Mouse (Mus musculus) B cell, adult 2 months (primary cell): ENCODE measurements around the gene Nt5dc1.
A peak's percentile ranks its signal among the peaks of the same experiment; 100 is the strongest.
"Not testable (repeated sequence)": the region's sequence is repeated elsewhere in the genome, so short reads cannot be mapped to it uniquely, and the experiment has no call there.

ENCODE experiments used
- DNase-seq, 2 experiments: peaks; one replicate each; pipeline ENCODE4 v3.0.0; 2022

Nt5dc1 gene

DNA sequence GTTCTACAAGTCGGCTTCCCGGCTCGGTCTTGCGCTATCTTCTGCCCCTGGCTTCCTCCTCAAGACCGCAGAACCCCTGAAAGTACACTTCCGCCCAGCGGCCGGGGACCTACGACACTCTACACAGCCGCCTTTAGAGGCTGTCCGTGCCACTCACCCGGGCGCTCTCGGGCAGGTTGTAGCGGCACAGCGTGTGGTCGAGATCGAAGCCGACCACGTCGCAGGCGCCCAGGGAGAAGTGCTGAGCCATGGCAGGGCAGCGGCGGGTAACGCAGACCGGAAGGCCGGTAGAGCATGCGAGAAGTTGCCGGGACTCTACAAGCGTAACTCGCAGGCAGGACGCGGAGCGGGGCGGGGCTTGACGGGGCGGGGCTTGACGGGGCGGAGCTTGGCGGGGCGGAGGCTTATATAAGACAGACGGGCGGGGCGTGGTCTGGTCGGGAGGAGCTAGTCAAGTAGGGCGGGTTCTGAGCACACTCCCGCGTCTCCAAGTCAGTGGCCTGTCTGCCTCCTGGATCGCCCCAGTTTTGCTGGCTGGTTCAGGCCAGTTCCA is at the start of gene Nt5dc1:
Gene Nt5dc1, minus strand, starts transcription at position 349 of the 553 bp plus-strand sequence.
- peak; percentile 96 to 97 for DNase-seq

DNA sequence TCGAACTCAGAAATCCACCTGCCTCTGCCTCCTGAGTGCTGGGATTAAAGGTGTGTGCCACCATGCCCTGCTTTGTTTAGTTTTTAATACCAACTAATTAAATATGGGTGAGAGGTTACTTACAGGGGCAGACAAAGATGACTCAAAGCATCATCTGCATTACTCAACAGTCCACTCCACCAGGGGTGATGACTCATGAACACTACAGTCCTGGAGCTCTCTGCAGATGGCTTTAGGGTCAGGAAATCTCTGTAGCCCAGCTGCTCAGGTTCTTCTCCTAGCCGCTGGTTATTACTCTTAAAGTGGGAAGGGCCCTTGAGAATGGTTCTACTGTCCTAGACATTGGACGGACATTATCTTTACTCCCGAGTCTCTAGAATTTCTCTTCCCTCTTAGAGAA is 46.0 kb upstream of the Nt5dc1 start:
- no peak for DNase-seq

DNA sequence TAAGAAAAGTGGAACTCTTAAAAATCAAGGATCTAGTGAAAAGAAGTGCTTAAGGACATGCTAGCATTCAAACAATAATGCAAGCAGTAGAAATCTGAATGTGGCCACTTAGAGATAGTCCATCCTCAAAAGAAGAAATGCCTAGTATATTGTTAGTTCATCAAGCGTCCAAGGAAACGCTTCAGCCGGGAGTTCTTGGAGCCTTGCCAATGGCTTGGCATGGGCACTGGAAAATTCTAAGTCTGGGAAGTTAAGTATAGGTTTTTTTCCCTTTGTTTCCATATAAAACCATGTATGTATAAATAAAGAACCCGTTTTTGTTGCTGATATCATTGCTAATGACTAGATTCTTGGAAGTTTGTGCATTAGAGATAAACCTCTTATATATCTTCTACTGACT is 43.1 kb upstream of the Nt5dc1 start:
- DNase-seq, result no peak

DNA sequence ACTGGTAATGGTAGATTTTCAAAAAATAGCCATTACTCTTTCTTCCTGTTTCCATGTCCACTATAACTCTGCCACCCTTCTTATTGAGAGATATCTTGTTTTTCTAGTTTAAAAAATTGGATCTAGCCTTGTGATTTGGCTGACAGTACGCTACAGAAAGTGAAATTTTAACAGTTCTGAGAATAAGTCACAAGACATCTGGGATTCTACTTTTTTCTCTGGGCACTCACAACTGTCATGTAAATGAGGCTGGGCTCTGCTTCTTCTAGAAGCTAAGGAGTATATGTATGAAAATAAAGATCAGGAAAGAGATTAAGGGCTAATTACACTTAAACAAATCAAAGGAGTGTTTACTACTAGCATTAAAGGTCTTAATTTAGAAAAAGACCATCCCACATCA is 31.1 kb upstream of the Nt5dc1 start:
- DNase-seq, result no peak

DNA sequence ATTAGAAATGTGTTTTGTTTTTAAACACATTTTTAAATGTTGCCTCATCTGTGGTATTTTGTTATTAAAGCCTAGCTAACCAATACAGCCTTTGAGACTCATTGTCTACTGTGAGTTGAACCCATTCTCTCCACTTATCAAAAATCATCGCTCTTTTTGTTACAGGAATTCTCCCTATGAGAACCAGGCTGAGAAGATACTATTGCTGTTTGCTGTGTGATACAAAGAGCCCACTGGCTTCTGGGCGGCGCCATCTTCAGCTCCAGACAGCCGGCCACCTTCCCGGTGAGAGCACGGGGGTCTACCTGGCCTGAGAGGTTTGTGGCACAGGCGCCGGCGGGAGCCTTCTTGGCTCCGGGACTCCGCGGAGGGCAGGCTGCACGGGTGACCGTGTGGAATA is 15.8 kb upstream of the Nt5dc1 start:
- not testable (repeated sequence) for DNase-seq

DNA sequence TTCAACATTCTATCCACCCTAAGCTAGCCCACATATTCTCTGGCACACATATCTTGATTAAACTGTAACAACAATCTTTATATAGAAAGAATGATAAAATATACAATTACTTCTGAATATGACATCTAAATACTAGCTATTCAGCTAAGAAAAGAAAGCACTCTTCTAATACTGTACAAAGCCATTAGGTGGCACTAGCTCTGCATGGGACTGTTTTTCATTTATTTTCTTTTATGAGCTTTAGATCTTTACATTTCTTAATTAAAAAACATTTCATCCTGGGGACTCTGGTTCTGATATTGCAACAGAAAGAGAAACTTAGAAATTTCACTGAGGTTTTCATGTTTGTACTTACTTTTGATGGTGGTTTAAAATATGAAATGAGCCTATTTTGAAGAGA is 13.4 kb upstream of the Nt5dc1 start:
- DNase-seq, result no peak

DNA sequence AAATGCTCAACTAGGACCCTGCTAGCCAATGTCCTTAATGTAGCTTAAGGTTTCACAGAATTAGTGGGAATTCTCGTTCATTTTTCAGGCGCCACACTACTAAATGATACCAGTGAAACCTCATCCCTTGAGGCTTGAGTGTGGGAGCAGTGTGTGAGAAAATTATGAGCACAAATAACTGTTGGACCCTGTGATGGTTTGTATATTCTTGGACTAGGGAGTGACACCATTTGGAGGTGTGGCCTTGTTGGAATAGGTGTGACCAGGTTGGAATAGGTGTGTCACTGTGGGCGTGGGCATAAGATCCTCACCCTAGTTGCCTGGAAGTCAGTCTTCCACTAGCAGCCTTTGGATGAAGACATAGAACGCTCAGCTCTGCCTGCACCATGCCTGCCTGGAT is 442 bp upstream of the Nt5dc1 start:
- DNase-seq, result not testable (repeated sequence)

DNA sequence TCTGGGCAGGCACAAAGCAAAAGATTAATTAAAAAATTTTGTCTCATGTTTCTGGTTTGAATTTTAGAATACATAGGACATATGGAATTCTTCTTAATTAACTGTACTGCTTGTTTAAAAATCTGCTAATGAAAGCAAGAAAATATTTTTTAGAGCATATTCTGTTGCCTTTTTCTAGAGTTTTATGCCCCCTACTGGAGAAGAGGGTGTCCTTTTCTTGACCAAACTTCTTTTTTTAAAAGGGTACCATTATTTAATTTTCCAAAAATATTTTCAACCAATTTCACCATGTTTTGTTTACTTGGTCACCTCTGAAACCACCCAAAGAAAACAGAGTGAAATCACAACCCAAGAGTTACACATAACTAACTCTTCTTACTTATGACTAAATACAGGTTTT is 19.1 kb downstream of the Nt5dc1 start:
- no peak for DNase-seq

DNA sequence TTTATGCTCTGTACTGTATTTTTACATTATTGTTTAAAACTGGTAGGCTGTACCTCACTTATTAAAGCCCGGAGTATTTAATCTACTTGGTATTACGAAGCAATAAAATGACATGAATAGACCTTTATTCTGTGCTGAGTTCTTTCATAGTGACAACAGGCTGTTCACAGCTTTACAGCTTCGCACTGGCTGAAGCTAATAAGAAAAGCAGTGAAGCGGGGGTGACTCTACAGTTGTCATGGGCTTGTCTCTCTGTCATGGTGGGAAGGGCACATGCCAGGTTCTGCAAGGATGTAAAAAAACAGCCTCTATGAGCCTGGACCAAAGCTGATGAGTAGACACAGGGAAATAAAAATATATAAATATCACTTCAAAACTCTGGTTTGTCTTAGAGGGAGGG is 21.4 kb downstream of the Nt5dc1 start:
- DNase-seq, result no peak

DNA sequence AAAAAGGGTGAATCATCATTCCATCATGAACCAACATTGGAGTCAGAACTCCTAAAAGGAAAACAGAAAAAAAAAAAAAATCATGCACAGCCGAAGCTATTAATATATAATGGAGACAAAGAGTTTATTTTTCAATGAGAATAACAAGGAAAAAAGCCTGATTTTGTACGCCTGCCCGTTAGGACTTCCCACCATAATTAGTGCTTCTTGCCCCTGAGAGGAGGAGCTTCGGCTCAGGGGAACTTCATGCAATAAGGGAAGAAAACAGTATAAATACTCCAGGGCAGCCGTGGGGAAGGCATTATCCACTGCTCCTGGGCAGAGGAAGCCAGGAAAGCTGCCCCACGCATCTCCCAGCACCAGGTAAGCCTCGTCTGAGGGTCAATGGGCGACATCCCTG is 28.7 kb downstream of the Nt5dc1 start, which contains the start of gene Col10a1:
Gene Col10a1, plus strand, starts transcription at position 301 of the 400 bp plus-strand sequence.
- no peak for DNase-seq

DNA sequence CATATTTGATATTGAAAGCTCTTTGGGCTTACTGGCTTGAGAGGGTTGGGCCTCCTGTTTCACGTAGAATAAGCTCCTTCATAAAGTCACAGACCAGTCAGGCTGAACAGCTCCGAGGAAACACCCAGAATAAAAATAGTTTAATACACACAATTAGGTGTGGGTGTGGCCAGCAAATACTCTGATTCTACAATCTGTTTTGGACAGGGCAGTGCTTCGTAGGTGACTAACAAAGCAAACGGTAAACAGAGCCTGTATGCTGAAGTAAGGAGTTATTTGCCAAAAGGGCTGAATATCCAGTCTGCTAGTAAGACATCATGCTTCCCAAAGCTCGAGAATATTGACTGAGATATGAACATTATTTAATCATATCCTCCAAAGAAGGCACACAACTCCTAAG is 32.7 kb downstream of the Nt5dc1 start:
- no peak for DNase-seq

DNA sequence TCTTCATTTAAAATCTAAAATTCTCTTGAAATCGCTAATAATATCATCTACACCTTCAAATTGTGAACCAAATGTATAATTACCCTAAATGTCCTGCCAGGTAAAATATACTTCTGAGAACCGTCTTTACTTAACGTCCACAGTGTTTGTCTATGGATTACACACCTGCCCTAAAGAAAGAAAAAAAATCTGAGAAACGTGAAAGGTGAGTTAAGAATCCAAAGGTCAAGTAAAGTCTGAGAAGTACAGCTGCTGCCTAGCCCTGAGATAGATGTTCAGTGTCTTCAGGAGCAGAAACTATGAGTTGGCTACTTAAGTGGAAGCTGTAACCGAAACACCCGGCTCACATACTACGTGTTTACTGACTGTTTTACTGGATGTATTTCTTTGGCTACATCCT is 45.0 kb downstream of the Nt5dc1 start:
- DNase-seq, result no peak

DNA sequence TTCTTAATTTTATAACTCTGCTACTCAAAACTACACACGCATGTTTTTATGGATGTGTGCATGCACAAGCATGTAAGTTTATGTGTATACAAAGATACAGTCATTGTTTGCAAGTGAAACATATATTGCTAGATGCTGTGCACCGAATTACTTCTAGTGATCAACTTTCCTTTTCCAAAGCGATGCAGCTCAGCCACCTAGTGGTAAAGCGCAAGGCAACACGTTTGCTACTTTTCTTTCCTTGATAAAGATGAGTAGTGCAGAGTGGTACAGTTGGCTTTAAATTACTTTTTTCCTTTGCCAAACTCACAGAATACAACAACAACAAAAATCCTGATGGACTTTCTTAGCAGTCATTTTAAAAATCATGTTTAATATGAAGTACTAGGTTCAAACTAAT is 50.2 kb downstream of the Nt5dc1 start:
- DNase-seq, result no peak

DNA sequence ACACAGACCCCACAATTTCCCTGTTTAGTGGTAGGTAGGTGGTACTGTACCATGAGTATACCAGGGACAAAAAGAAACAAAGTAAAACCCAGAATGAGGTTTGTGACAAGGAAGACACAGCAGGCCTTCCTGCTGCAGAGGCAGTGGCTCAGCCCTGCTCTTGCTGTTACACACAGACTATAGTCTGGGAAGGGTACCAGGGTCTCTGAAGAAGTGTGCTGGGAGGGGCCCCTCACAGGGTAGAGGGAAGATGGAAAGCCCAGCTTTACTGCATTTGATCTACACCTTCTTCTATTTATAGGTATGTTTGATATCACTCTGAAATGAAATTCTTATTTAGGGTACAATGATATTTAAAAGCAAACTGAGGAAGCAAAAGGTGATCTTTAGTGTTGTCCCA is 54.6 kb downstream of the Nt5dc1 start:
- no peak for DNase-seq

DNA sequence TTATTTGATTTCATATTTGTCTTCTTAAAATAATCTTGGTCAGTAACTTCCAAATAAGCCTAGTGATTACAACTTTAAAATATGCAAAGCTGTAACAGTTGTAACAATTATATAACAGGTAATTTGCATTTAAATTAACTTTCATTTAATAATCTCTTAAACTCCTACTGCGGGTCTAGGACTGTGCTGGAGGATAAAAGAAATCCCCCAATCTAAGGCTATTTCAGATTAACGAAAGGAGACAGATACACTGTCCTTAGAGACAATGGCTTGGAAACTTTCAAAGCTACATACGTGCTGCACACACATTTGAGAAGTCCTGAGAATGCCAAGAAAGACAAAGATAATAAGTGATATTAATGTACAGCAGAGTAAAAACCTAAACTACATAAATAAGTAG is 60.1 kb downstream of the Nt5dc1 start:
- DNase-seq, result no peak

DNA sequence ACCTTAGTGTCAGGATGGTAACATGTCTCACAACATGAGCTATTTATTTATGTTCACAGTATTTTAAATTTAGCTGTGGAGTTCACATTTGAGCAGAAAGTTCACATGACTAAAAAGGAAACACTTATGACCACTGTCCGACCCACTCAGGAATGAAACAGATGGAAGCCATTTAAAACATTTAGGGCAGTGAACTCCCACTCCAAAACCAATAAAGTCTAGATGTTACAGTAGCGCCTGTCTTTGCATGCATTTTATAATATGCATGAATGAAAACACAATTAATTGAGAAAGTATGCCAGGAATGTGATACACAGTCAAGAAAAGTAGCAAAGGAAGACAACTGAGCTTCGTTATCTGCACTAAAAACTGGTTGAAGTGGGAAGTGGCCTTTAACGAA is 66.2 kb downstream of the Nt5dc1 start:
- DNase-seq, result no peak

DNA sequence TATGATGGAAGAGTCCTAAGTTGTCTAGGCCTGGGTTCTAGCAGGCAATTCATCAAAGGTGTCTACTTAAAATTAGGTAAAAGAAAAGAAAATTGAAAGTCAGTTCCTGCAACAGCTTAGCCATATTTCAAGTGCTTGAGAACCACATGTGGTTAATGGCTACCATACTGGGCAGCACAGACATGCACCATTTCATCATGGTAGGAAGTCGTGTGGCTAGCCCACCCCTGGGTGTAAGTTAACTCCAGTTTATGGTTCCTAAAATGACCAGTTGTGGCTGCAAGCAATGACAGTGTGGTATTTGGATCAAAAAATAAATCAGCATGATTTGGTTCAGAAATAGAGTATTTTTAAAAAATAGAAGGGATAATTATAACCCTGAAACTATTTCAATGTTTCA is 76.5 kb downstream of the Nt5dc1 start:
- no peak for DNase-seq

DNA sequence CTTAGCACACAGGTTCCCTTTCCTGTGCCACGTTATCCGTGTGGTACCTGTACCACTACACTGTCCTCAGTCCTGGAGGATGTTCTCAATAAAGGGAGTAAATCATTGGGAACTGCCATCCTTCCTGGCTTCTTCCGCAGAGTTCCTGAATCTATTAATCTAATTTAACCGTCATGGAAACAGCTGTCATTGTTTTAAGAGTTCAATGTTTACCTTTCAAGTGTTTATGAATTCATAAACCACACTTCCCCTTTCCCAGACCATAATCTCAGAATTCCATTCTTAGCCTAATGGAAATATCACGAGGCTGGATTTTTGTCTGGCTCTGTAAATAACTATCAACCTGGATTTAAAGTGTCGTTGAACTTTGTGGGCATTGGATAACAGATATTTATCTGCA is 77.3 kb downstream of the Nt5dc1 start:
- no peak for DNase-seq

DNA sequence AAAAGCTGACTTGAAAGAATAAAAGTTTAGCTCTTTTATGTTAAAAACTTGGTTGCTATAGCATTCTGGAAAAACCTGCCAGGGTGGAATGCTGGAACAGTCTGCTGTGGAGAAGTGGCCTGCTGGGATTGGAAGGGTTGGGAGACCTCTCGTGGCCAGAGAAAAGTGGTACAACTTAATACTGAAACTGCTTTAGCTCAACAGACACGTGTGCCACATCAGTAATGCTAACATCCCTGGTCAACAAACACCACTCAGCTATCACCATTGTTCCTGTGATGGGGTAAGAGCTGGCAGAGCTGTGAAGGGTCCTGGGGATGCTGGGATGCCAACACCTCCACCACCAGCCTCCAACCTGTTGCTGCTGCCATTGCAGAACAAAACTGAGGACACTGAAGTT is 90.0 kb downstream of the Nt5dc1 start:
- DNase-seq, result peak in 1 of 2 experiments; percentile 5

DNA sequence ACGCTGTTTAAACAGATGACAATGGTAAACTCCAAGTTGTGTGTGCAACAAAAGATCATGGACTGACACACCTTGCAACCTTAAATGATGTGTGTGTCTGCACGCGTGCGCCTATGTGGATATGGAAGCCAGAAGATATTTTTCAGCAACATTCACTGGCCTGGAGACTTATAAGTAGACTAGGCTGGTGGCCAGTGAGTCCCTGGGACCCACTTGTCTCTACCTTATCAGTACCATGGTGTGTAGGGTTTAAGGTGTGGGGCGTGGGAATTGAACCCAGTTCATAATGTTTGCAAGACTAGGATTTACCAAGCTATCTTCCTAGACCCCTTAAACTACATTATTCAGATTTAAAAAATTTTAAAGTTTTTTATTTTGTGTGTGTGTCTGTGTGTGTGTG is 91.2 kb downstream of the Nt5dc1 start:
- no peak for DNase-seq

DNA sequence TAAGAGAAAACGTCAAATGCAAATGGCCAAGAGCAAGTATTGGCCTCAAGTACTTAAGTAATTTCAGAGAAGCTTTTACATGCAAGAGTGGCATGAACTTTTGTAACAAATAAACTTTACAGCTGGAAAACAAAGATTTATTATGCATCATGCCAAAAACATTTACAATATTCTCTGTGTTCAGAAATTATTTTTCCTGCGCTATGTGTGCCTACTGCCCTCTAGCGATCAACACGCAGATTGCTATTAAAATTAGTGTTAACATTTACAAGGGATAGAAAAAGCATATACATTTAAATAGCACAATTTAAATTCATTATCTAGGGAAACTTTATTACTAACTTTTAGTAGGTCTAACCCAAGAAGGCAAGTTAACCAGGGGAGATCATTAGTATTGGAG is 91.7 kb downstream of the Nt5dc1 start:
- peak; percentile 17 to 24 for DNase-seq

DNA sequence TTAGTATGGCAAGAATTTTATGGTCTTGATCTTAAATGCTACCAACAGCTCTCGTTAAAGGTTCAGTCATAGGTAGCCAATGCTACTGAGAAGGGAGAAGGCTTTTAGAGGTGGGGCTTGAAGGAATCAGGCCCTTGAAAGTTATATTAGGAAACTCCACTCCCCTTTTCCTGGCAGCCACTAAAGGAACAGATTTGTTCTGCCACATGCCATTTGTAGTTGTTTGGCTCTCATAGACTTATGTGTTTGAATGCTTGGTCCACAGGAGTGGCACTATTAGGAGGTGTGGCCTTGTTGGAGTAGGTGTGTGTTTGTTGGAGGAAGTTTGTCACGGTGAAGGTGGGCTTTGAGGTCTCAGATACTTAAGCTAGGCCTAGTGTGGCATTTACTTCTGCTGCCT is 97.5 kb downstream of the Nt5dc1 start:
- DNase-seq, result no peak

DNA sequence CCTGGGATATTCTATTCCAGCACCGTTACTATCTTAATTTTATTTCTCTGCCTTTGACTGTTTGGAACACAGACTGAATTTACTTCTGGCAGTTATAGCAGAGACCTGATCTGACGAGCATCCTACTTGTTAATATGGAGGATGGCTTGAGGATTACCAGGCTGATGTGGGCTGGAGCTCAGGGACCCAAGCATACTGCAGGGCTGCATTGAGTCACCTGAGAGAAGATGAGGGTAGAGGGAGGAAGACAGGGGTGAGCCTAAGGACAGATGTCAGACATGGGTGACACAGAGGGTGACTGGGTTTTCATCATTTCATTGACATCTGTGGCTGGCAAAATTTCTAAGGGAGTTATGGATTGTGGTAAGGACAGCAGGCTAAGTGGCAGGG is 101.1 kb downstream of the Nt5dc1 start:
- DNase-seq, result no peak

DNA sequence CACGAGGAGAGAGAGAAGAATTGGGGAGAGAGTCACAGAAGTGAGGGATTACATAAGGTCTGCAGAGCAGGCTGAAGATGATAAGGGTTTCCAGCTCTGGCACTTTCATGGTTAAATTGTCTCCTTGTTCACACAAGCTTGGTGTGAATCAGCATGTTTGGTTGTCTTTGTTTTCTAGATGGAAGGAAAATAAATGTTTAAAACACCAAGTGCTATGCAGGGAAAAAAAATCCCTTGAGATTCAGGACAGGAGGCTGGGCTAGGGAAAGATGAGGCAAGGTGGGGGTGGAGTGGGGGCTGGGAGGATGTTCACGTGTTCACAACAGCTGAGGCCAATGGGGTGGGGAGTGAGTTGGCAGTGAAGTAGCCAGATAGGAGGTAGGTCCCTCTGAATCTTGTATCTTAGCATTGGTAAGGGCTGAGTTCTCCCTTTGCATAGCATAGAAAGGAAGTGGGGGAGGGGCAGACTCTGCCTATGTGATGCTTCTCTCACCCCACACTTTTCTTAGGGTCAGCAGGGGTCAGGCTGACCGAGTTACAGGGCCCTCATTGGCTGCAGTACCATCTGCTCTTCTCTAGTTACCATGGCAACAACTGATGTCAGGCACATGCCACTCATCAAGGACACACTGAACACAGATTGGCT is 101.7 kb downstream of the Nt5dc1 start:
- DNase-seq, result peak in 1 of 2 experiments; percentile 4

DNA sequence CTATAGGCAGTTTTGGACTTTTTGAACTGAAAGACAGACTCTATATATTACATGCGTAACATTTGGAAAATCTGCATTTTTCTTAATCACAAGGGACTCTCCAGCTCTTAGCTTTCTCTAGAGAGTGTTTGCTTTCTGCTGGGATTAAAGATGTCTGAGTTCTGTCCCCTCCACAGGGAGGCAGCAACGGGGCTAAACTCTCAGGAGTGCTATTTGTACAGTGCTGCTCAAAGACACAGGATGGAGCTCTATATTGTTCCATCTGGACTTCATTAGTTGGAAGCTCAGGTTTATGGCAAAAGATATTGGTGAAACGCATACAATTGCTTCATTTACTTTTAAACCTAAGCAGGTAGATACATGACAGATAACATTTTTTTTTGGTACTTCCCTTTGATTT is 105.8 kb downstream of the Nt5dc1 start:
- no peak for DNase-seq
